Mouse (Mus musculus): ENCODE measurements around the gene Ndufa5.

- TF ChIP-seq EP300 (IDR thresholded peaks at IDR 0.05; ENCODE audit: low read depth) = no peak
- peak; percentile 56 for TF ChIP-seq CTCF (IDR thresholded peaks at IDR 0.05; ENCODE audit: low read depth)
Measured at GRCm38 (mm10) chr6:24490341-24490740, 37.5 kb downstream of the Ndufa5 start.
